Mouse (Mus musculus): ENCODE results near the gene Cdh22. TPM values are rescaled to one million over a fixed set of nuclear protein-coding genes. Genes with fewer than 3 reads are reported as not detected.

The Cdh22 gene
- under 1 TPM; 0.10 to 0.20 TPM for total RNA-seq (2021)
- long read RNA-seq, experiment 1, result 0 reads
- long read RNA-seq, experiment 2, result 0 reads

DNA sequence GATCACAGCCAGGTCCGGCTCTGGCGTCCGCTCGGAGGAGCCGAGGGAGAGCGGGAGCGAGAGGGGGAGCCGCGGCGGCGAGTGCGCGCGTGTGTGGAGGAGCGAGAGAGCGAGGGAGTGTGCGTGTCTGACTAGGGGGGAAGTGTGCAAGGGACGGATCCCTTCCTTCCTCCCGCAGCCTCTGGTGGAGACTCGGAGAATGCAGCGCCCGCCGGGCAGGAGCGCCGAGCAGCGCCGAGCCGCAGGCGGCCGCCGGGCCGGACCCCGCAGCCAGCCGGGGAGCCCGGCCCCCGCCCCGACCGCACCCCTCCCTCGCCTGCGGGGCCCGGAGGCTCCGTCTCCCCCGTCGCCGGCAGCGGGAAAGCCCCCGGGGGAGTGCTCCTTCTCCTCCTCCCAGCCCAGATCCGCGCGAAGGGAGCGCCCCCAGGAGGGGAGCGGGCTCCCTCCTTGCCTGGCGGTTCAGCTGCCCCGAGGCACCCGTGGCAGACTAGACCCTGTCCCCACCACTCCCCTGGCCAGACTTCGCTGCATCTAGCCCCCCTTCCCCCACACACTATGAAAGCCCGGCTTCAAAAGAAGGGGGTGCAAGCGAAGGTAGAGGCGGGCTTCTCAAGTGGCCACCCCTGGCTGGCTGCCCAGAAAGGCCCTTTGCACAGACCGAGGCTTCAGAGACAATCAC, at the start of gene Cdh22:
Gene Cdh22, minus strand, starts transcription at position 241 of the 679 bp plus-strand sequence.
- intact Hi-C loops (cut with DNase I), result loop anchor here (5.0 kb wide), 1 partner anchor 162 kb away; no protein-coding TSS in a partner anchor
- peak in 1 of 2 experiments; percentile 25 for DNase-seq

DNA sequence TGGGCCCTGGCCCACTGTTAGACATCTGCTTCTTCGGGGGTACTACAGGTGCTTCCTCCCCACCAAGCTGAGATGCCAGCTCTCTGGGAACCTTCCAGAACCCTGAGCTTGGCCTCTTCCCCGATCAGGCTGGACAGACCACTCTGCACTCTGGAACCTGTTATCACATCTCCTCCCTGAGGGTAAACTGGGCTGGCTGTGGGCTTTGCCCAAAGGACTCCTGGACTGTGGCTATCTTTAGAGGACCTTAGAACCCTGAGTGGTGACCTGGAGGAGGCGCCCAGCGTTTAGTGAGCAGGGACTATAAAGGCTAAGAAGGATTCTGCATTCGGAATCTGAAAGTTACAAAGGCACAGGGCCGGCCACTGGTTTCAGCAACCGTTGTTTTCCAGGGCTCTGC, 49.7 kb upstream of the Cdh22 start:
- intact Hi-C loops (cut with DNase I), result no loop called here

DNA sequence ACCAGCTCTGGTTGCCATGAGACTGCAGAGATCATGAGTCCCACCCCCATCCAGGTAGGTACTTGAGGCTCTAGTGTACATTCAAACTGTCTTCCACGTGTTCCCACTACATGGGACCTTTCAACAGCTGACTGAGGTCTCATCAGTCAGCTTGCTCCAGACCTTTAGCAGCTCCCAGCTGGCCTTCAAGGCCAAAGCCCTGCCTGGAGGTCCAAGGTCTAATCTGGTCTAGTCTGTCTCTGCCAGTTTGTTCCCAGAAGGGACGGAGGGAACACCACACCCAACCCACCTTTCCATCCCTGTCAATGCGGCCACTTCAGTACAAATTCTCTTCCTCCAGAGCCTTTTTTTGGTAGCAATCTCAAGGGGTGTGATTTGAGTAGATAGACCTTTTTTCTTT, 49.0 kb upstream of the Cdh22 start:
- intact Hi-C loops (cut with DNase I), result no loop called here
- no peak for DNase-seq

More for the DNA sequence above, 49.7 kb upstream of the Cdh22 start:
- DNase-seq, result no peak

DNA sequence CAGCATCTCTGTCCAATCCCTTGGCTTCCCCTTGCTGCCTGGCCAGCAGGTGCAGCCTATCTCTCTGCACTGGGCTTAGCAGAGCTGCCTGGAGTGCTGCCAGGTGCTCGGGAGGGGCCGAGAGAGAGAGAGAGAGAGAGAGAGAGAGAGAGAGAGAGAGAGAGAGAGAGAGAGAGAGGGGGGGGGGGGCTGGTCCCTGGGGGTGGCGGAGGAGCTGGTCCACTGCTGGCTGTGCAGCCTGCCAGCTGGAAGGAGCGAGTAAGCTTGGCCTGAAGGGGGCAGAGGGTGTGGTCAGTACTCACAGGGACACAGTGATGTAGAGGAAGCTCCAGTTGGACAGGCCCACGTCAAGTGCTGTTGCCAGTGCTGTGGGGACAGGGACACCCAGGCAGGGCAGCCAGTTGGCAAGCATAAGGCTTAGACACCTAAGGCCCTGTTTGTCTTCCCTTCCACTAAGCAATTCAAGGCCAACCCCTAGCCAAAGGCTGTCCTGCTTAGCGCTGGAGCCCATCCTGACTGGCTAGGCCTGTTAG, 47.2 kb upstream of the Cdh22 start:
- intact Hi-C loops (cut with DNase I), result loop anchor here (2.0 kb wide), 1 partner anchor 47 kb away; no protein-coding TSS in a partner anchor
- DNase-seq, result peak; percentile 24 to 39

DNA sequence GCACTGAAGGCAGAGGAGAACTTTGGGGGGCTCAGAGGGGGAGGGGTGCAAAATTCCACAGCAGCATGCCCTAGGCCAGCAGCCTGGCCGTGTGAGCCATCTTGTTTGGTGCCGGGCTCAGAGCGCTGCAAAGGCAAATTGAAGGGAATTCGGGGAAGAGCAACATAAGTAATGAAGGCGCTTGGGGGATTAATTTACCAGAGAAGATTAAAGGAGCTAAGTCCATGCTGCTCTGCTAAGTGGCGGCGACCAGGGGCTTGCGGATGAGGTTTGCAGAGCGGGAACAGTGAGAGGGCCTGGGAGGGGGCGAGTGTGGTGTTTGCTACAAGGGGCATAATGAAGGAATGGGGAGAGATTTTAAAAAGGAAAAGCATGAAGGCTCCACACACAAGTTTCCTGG, 44.7 kb upstream of the Cdh22 start:
- intact Hi-C loops (cut with DNase I), result no loop called here

DNA sequence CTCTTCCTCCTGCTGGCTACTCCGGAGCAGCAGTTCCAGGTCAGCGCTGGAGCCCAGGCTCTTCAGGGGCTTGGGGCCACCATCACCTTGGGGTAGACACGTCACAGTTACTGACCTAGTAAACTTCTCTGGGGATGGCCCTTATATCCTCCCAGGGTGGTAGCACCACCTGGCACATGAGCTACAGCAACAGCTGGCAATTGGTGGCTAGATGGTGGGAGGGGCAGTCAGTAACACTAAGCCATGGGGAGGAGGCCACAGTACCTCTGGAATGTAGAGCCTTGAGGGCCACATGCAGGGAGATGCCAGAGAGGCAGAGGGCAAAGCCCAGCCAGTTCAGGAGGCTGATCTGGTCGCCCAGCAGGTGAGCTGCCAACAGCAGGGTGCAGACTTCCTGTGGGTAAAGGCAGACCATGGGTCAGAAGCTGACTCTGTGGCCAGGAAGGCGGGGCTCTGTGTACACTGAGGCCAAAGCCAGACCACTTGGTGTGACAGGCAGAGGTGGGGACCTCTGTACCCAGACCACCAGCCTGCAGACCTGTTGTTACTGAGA, 42.6 kb upstream of the Cdh22 start:
- no peak for DNase-seq
- intact Hi-C loops (cut with DNase I), result no loop called here

More for the DNA sequence above, 44.7 kb upstream of the Cdh22 start:
- DNase-seq, result no peak

DNA sequence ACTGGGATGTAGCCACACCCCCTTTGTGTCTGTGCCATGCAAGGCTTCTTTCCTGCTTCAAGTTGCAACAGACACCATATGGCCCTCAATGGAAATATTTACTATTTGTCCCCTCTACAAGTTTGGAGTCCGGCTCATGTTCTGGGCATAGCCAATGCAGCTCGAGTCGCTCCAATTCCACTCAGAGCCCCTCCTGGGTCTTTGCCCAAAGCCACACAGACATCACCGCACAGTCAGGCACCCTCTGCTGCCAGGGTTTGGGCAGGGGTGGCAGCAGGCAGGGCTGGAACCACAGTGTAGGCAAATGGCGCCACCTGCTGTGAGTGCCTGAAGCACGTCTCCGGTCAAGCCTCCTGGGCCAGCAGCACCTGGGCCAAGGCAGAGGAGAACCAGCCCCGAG, 41.2 kb upstream of the Cdh22 start:
- peak; percentile 43 to 49 for DNase-seq
- intact Hi-C loops (cut with DNase I), result loop anchor here (1.0 kb wide), 1 partner anchor 201 kb away; no protein-coding TSS in a partner anchor

DNA sequence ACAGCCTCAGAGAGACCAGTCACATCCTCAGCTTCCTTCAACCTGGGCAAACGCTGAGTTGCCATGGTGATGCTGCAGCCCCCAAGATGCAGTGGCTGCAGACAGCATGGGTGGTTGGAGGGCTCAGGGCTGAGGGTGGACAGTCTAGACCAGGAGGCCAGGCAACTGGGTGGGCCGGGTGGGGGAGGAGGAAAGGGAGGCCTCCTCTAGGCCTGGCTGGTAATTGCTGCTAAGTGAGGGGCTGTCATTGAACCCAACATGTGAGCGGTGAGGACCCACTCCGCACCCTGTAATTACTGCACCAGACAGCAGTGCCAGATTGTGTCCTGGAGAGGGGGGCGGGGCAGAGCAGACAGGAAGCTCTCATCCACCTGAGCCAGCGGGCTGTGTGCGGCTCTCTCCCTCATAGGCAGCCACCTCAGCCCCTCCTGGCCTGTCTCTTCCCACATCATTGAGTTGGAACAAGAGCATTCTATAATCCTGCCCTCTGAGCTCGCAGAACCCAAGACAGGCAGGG, 40.5 kb upstream of the Cdh22 start:
- no peak for DNase-seq
- intact Hi-C loops (cut with DNase I), result no loop called here

DNA sequence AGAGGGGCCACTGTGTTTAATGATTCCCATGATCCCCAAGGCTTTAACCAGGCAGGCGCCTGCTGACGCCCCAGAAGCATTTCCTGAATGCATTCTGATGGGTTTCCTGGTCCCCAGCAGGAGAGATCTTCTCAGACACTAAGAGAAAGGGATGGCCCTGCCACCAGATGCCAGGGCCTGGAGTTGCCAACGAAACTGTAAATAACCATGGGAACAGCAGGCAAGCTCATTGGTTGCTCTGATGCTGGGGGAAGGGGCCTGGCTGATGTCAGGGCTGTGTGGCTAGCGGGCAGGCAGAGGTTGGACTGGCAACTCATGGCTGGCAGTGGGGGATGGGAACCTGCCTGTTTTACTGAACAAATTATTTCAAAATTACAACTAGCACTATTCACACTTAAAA, 38.9 kb upstream of the Cdh22 start:
- intact Hi-C loops (cut with DNase I), result no loop called here
- DNase-seq, result no peak

DNA sequence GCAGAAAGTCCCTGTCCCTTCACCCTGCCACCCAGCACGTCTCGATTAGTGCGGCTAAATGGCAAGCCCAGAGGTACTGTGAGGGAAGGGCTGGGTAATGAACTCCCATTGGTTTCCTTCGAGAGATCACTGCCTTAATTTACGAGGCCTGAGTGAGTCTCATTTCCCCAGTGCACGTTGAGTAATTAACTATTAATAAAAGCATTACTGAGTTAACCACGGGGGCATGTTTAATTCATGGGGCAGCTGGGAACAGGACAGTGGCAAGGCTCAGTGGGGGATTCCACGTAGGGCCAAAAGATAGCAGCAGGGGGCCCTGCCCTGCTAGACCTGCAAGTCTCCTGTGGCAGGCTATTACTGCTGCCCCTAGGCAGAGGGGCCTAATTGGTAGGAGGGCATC, 36.7 kb upstream of the Cdh22 start:
- DNase-seq, result no peak
- intact Hi-C loops (cut with DNase I), result no loop called here

DNA sequence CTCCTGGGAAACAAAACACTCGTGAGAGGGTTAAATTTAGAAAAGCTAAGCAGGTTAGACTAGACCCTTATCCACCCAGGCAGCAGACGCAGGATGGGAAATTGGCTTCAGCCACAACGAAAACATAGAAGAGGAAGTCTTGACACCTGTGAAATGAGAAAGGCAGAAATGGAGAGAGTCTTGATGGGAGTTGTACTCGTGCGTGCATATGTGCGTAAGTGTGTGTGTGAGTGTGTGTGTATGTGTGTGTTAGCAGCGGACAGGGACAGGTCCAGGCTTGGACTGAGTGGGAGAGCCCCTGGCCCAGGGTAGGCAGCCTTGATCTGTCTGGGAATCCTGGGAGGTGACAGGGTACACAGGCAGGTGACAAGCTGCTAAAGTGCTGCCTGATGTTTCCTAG, 36.2 kb upstream of the Cdh22 start:
- no peak for DNase-seq
- intact Hi-C loops (cut with DNase I), result no loop called here

DNA sequence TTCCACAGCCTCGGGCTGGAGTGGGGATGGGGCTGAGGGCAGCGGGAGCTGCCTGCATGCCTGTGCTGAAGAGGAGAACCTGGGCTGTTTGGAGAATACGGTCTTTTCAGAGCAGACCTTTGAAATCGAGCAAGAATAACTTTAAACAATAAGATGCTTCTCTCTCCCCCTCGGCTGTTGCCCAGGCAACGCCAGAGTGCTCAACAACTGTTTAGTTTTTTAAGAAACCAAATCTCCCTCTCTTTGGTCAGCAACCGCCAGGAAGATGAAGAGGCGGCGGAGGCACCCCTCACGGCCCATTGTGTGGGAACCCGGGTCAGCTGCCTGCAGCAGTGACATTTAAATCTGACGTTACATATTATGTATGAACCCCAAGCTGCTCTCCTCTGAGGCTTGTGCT, 32.1 kb upstream of the Cdh22 start:
- intact Hi-C loops (cut with DNase I), result no loop called here
- no peak for DNase-seq

DNA sequence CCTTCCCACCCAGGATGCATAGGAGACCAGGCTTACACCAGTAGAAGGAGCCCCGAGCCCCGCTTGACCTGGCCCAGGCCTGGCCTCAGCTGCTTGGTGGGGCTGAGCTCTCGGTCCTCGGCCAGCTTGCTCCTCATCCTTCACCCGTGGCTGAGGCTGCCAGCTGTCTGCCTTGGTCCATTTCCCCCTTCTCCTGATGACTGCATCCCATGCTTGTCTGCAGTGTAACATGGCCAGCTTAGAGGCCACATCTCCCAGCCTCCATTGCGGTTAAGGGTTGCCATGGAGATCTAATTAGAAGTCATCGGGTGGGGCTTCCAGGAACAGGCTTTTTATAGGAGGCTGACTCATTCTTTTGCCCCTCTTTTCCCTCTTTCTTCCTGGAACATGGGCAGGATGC, 29.2 kb upstream of the Cdh22 start:
- intact Hi-C loops (cut with DNase I), result no loop called here
- DNase-seq, result no peak

DNA sequence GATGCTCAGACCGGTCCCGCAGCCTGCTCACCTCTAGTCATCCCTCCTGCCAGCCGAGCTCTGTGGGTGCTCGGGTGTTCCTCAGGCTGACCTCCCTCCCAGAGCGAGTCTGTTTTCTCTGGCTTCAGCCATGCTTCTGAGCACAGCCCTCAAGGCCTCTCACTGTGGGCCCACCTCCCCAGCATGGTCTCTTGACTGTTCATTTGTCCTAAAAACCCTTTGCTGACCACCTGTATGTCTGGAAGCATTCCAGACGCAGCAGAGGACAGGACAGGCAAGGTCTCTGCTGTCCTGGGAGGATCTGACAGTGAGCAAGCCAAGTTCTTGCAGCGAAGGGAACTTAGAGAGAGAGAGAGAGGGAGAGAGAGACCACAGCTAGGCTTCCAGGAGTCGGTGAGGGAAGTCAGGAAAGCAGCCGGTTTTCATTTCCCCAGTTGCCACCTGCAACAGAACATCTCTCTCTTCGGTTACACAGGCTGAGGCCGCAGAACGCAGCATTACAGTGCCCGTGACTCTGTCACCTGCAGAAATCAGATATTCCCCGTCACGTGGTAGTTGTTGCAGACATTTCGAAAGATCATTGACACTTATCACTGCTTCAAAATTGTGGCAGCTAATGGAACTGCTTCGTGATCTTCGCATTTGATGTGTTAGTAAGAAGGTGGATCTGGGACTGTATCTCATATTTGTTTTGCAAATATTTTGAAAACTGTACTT, 27.8 kb upstream of the Cdh22 start:
- no peak for DNase-seq
- intact Hi-C loops (cut with DNase I), result no loop called here

DNA sequence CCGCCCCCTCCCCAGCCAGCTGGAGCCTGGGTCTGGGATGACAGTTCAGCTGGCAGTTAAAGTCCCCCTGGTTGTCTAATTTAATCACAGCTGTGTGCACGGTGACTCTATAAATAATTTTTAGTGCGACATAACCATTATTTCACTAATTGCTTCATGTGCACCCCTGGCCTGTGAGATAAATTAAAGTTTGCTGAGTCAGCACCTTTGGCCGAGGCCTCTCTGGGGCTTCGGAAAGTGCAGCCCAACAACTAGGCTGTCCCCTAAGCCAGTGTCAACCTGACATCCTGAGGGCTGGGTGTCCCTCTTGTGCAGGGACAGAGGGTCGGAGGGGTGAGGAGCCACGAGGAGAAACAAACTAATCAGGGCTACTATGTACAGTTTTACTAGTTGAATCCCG, 25.2 kb upstream of the Cdh22 start:
- intact Hi-C loops (cut with DNase I), result no loop called here
- DNase-seq, result no peak

DNA sequence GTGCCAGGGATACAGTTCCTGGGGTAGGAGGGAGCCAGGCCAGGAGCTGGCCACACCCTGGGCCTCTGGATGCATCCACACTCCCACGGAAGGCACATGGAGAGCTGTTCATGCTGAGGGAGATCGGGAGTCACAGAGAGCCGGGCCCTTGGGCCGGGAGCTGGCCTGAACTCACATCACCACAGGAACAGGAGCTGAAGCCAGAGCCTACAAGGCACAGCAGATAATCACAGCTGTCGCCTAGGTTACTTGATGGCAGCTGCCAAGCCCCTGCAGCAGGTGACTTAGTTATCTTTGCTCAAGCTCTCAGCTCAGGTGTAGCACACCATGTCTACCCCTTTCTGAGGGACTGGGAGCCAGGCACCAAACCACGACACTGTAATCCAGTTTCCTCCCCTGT, 23.7 kb upstream of the Cdh22 start:
- no peak for DNase-seq
- intact Hi-C loops (cut with DNase I), result no loop called here

DNA sequence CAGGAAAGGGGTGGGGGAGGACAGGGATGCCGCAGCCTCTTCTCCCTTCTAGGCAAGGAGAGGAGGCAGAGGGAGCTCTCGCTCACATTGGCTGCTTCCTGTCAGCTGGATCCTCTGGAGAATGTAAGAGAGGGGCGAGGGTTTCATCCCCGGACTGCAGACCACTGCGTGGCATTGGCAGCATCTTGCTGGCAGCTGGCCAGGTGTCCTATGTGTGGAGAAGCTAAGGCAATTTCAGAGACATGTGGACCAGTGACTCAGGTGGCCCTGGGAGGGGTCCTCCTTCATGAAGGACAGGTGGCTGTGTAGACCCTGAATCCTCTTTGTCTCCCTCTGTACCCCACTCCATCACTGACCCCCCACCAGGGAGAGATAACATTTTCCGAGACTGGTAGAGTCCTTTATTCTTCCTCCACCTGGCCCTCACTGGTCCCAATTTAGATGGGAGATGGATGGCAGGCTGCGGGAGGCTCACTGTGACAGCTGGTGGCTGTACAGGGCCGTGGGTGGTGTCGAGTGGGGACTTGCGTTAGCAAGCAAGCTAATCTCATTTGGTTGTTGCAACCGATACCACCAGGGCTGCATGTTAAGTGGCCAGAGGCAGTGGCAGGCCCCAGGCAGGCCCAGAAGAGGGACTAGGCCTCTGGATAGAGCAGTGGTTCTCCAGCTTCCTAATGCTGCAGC, 22.6 kb upstream of the Cdh22 start:
- intact Hi-C loops (cut with DNase I), result no loop called here
- DNase-seq, result no peak

DNA sequence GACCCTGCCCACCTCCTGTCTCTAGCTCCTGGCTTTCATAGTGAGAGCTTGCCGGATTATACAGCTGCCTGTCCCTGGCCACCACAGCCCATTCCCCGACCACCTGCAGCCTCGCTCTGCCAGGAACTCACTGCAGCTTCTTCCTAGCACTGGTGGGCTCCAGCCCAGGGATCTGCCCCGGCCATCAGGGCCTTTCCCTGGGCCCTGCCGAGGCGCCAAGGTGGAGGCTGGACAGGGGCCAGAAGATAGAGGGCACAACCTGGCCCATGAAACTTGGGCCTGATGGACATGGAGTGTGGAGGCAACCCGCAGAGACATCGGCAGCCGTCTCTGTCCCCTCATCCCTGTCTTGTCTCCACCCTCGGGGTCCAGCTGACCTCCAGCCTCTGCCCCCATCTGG, 21.6 kb upstream of the Cdh22 start:
- intact Hi-C loops (cut with DNase I), result no loop called here
- no peak for DNase-seq

DNA sequence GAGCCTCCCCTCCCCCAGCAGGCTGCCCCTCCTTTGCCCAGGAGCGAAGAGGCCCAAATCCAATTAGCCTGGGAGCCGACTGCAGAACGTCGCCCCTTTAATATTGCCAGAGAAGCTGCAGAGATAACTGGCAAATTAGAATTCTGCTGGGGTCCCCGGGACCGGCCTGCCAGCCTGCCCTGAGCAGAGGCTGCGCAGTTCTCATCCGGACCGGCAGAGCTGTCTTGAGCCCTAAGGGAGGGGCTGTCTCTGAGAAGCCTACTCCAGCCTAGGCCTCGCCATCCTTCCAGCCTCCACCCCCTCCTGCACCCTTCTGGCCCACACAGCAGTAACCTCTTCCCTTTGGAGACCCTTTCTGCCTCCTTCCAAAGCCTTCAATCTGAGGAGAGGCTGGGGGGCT, 19.2 kb upstream of the Cdh22 start:
- DNase-seq, result no peak
- intact Hi-C loops (cut with DNase I), result no loop called here

DNA sequence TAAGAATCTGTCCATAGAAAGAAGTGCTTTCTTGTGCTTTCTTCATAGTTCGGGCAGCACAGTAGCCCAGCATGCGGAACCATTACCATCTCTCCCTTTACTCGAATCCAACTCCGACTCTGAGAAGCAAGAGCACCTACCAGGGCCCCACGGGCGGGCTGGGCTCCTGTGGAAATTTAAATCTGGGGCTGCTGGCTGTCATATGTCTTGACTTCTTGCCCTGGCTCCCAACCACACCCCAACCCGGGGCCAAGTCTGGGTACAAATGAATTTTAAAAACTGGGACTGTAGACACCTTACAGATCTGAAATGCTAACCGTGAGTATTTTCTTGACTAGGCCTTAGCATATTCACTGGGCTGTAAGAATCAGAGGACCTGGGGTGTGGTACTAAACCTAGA, 18.6 kb upstream of the Cdh22 start:
- no peak for DNase-seq

DNA sequence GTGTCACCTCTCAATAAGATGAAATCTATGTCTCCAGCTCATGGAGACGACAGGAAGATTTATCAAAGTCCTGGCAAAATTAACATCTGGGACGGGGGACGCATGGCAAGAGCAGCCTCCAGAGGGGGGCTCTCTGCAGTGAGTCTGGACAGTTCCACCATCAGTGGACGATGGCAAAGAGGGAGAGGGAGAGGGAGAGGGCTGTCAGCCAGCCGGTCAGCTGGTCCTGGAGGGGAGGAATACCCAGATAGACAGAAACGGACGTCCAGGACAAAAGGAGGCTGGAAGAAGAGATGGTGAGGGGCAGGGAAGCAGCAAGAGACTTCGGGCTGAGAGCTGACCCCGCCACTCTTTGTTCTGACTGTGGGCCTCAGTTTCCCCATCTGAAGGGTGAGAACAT, 18.1 kb upstream of the Cdh22 start:
- intact Hi-C loops (cut with DNase I), result no loop called here
- DNase-seq, result no peak

More for the DNA sequence above, 18.6 kb upstream of the Cdh22 start:
- intact Hi-C loops (cut with DNase I), result no loop called here
